Mouse (Mus musculus) embryonic facial prominence, embryonic 13.5 days (tissue): ENCODE measurements at regions not wholly inside any gene's neighbourhood (a gene's known extent, or its start where the extent isn't known, plus 50 kb on each side); places are given as distances from the start of the nearest gene placed in this dataset.

Experiments used
- ATAC-seq: fragments of 200-750 bp; cut with Nextera tagmentation; 2 replicates; pipeline ENCODE4 v1.8.0; 2017; ENCODE audit warnings: low read depth; ENCODE audit not compliant: insufficient number of reproducible peaks, insufficient read depth, low FRiP score, low TSS enrichment
- H3K27ac ChIP-seq: fragments of 300-500 bp; sonication (generic); 2 replicates; pipeline ENCODE4 v1.5.1; 2015; ENCODE audit warnings: moderate library complexity, mild to moderate bottlenecking, inconsistent platforms
- H3K27me3 ChIP-seq: fragments of 300-500 bp; sonication (generic); 2 replicates; pipeline ENCODE4 v1.6.1; 2015; ENCODE audit warnings: mild to moderate bottlenecking, inconsistent platforms
- H3K36me3 ChIP-seq: fragments of 300-500 bp; sonication (generic); 2 replicates; pipeline ENCODE4 v1.6.1; 2015; ENCODE audit warnings: mild to moderate bottlenecking, inconsistent platforms
- H3K4me1 ChIP-seq: fragments of 300-500 bp; sonication (generic); 2 replicates; pipeline ENCODE4 v1.6.1; 2015; ENCODE audit warnings: inconsistent platforms
- H3K4me2 ChIP-seq: fragments of 300-500 bp; sonication (generic); 2 replicates; pipeline ENCODE4 v1.6.1; 2015; ENCODE audit warnings: moderate library complexity, mild to moderate bottlenecking, inconsistent platforms
- H3K4me3 ChIP-seq: fragments of 300-500 bp; sonication (generic); 2 replicates; pipeline ENCODE4 v1.5.1; 2015; ENCODE audit warnings: mild to moderate bottlenecking, inconsistent platforms
- H3K9ac ChIP-seq: fragments of 300-500 bp; sonication (generic); 2 replicates; pipeline ENCODE4 v1.6.1; 2015; ENCODE audit warnings: mild to moderate bottlenecking, inconsistent platforms
- H3K9me3 ChIP-seq: fragments of 300-500 bp; sonication (generic); 2 replicates; pipeline ENCODE4 v1.6.1; 2016; ENCODE audit warnings: inconsistent platforms
- WGBS: fragments of 180-500 bp; shearing (Covaris S2); methylation state at CpG from one replicate; pipeline ENCODE4 v1.1.7; 2015; ENCODE audit warnings: mixed read lengths; 5-methylcytosine and 5-hydroxymethylcytosine counted together

GRCm38 (mm10) chr15:63667536-63667935 is 177.4 kb downstream of the Gsdmc2 start:
- ATAC-seq: no peak
- H3K9me3 ChIP-seq: no peaks in the 10 kb centered on the region
- no peaks in the 10 kb centered on the region for H3K27me3 ChIP-seq
- no peak overlapping the region for H3K27ac ChIP-seq
- WGBS: 75% methylated on average over 5 of the region's 5 CpGs
- peaks cover 12% of the 10 kb centered on the region; the same call in 1 of the 2 replicates for H3K4me1 ChIP-seq
- no peak overlapping the region for H3K9ac ChIP-seq
- H3K36me3 ChIP-seq: no peaks in the 10 kb centered on the region
- no peak overlapping the region for H3K4me3 ChIP-seq
- H3K4me2 ChIP-seq: no peak overlapping the region

GRCm38 (mm10) chr15:63665517-63665916 is 179.5 kb downstream of the Gsdmc2 start:
- H3K4me1 ChIP-seq: no peaks in the 10 kb centered on the region
- no peaks in the 10 kb centered on the region for H3K9me3 ChIP-seq
- 85% methylated on average over 4 of the region's 4 CpGs for WGBS
- no peaks in the 10 kb centered on the region for H3K27me3 ChIP-seq
- H3K4me2 ChIP-seq: no peak overlapping the region
- no peak overlapping the region for H3K27ac ChIP-seq
- no peak overlapping the region for H3K4me3 ChIP-seq
- ATAC-seq: no peak
- no peak overlapping the region for H3K9ac ChIP-seq
- H3K36me3 ChIP-seq: no peaks in the 10 kb centered on the region

- H3K4me2 ChIP-seq: no peak overlapping the region
- no peak overlapping the region for H3K4me3 ChIP-seq
- H3K4me1 ChIP-seq: no peaks in the 10 kb centered on the region
- H3K9ac ChIP-seq: no peak overlapping the region
- 72% methylated on average over 2 of the region's 2 CpGs for WGBS
- H3K9me3 ChIP-seq: no peaks in the 10 kb centered on the region
- ATAC-seq: no peak
- H3K27me3 ChIP-seq: no peaks in the 10 kb centered on the region
- no peak overlapping the region for H3K27ac ChIP-seq
- H3K36me3 ChIP-seq: no peaks in the 10 kb centered on the region
Measured at GRCm38 (mm10) chr15:63664877-63665276, 180.1 kb downstream of the Gsdmc2 start.

- no peak for ATAC-seq
- no peaks in the 10 kb centered on the region for H3K9me3 ChIP-seq
- 72% methylated on average over 3 of the region's 3 CpGs for WGBS
Measured at GRCm38 (mm10) chr15:63662183-63662582, 182.8 kb downstream of the Gsdmc2 start.

GRCm38 (mm10) chr15:63658031-63658521 is 186.9 kb downstream of the Gsdmc2 start:
- peak; percentile 56; the same call in 1 of the 2 replicates for ATAC-seq
- H3K9me3 ChIP-seq: no peaks in the 10 kb centered on the region
- H3K36me3 ChIP-seq: no peaks in the 10 kb centered on the region
- no peaks in the 10 kb centered on the region for H3K27me3 ChIP-seq
- 20% methylated on average over 9 of the region's 9 CpGs for WGBS
- 0 out of 2 replicates have a peak overlapping the region, but pooled peaks have one; percentile 9 for H3K4me2 ChIP-seq
- no peak overlapping the region for H3K27ac ChIP-seq
- peaks cover 17% of the 10 kb centered on the region for H3K4me1 ChIP-seq
- H3K4me3 ChIP-seq: no peak overlapping the region
- no peak overlapping the region for H3K9ac ChIP-seq

More at GRCm38 (mm10) chr15:63662183-63662582, 182.8 kb downstream of the Gsdmc2 start:
- Histone ChIP-seq H3K27ac (no peak overlapping the region), H3K36me3 (no peaks in the 10 kb centered on the region), H3K4me3 (no peak overlapping the region), H3K4me1 (peaks cover 17% of the 10 kb centered on the region), H3K9ac (no peak overlapping the region), H3K4me2 (no peak overlapping the region), H3K27me3 (no peaks in the 10 kb centered on the region)

- Histone ChIP-seq H3K27me3 (no peaks in the 10 kb centered on the region), H3K36me3 (no peaks in the 10 kb centered on the region), H3K27ac (no peak overlapping the region), H3K4me1 (peaks cover 4% of the 10 kb centered on the region; the same call in 1 of the 2 replicates), H3K9ac (no peak overlapping the region), H3K9me3 (no peaks in the 10 kb centered on the region), H3K4me2 (no peak overlapping the region), H3K4me3 (no peak overlapping the region)
- 32% methylated on average over 11 of the region's 11 CpGs for WGBS
- peak; percentile 52; the same call in 1 of the 2 replicates for ATAC-seq
Measured at GRCm38 (mm10) chr15:63652216-63652961, 192.6 kb downstream of the Gsdmc2 start.

- ATAC-seq: no peak
- Histone ChIP-seq H3K9ac (no peak overlapping the region), H3K9me3 (no peaks in the 10 kb centered on the region), H3K27ac (no peak overlapping the region), H3K27me3 (no peaks in the 10 kb centered on the region), H3K4me2 (no peak overlapping the region), H3K4me3 (no peak overlapping the region), H3K36me3 (no peaks in the 10 kb centered on the region), H3K4me1 (0 out of 2 replicates have a peak, but pooled peaks cover 3% of the 10 kb centered on the region)
- WGBS: 82% methylated on average over 7 of the region's 7 CpGs
Measured at GRCm38 (mm10) chr15:63651120-63651519, 193.9 kb downstream of the Gsdmc2 start.

GRCm38 (mm10) chr15:63648142-63648989 is 196.6 kb downstream of the Gsdmc2 start:
- WGBS: 81% methylated on average over 12 of the region's 12 CpGs
- H3K27me3 ChIP-seq: no peaks in the 10 kb centered on the region
- no peak for ATAC-seq
- H3K4me2 ChIP-seq: no peak overlapping the region
- no peak overlapping the region for H3K4me3 ChIP-seq
- no peak overlapping the region for H3K27ac ChIP-seq
- no peak overlapping the region for H3K9ac ChIP-seq
- H3K9me3 ChIP-seq: no peaks in the 10 kb centered on the region
- H3K4me1 ChIP-seq: 0 out of 2 replicates have a peak, but pooled peaks cover 3% of the 10 kb centered on the region
- H3K36me3 ChIP-seq: no peaks in the 10 kb centered on the region

GRCm38 (mm10) chr15:63624814-63625213 is 220.2 kb downstream of the Gsdmc2 start:
- H3K27ac ChIP-seq: no peak overlapping the region
- no peaks in the 10 kb centered on the region for H3K36me3 ChIP-seq
- H3K27me3 ChIP-seq: no peaks in the 10 kb centered on the region
- no peaks in the 10 kb centered on the region for H3K9me3 ChIP-seq
- no peak overlapping the region for H3K4me3 ChIP-seq
- ATAC-seq: no peak
- H3K4me2 ChIP-seq: no peak overlapping the region
- peaks cover 7% of the 10 kb centered on the region; the same call in 1 of the 2 replicates for H3K4me1 ChIP-seq
- H3K9ac ChIP-seq: no peak overlapping the region

GRCm38 (mm10) chr15:63624249-63624648 is 220.7 kb downstream of the Gsdmc2 start:
- no peak for ATAC-seq
- Histone ChIP-seq H3K27ac (no peak overlapping the region), H3K4me1 (peaks cover 7% of the 10 kb centered on the region; the same call in 1 of the 2 replicates), H3K4me2 (no peak overlapping the region), H3K36me3 (no peaks in the 10 kb centered on the region), H3K9me3 (no peaks in the 10 kb centered on the region), H3K27me3 (no peaks in the 10 kb centered on the region), H3K4me3 (no peak overlapping the region), H3K9ac (no peak overlapping the region)
- 43% methylated on average over 2 of the region's 2 CpGs for WGBS

- H3K4me3 ChIP-seq: no peak overlapping the region
- WGBS: 40% methylated on average over 8 of the region's 8 CpGs
- H3K27ac ChIP-seq: no peak overlapping the region
- H3K27me3 ChIP-seq: no peaks in the 10 kb centered on the region
- H3K36me3 ChIP-seq: no peaks in the 10 kb centered on the region
- no peaks in the 10 kb centered on the region for H3K4me1 ChIP-seq
- no peak for ATAC-seq
- H3K4me2 ChIP-seq: no peak overlapping the region
- no peak overlapping the region for H3K9ac ChIP-seq
- H3K9me3 ChIP-seq: no peaks in the 10 kb centered on the region
Measured at GRCm38 (mm10) chr15:63616506-63617208, 228.3 kb downstream of the Gsdmc2 start.
